In the genomic region with DNA sequence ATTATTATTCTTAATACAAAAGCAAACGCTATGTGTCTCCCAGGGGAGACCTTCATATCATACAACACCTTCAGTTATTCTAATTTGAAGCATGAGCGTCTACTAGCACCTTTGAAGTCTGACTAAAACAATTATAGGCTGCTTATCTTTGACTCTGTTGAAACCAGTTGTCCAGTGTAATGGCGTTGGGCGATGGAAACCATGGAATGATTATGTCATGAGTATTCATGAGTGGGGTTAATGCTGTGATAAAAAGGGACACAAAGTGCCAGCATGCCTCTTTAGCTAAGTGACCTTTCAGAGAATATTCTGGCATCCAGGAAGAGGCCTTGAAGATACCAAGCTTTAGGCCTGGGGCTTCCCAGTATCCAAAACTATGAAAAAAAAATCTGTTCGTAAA, we compare ENCODE assay signal across 7 mouse cellular contexts.
"Had no signal": no experiment of that assay in that cellular context is flagged by ENCODE, and none has a peak within 500 bp of the region (broad histone marks: within the 10 kb centered on the region; RNA-seq: fewer than 3 reads in every experiment).

No protein-coding gene starts in this region.

- H3K36me3 ChIP-seq: kidney, embryonic 15.5 days; limb, embryonic 13.5 days; midbrain, embryonic 12.5 days had no signal

- DNase-seq: layer of hippocampus, postnatal 36 days; lung, adult 18-20 months had no signal

- H3K4me3 ChIP-seq: kidney, embryonic 15.5 days; limb, embryonic 13.5 days; midbrain, embryonic 12.5 days had no signal

- H3K27ac ChIP-seq: kidney, embryonic 15.5 days; limb, embryonic 13.5 days; liver, embryonic 14.5 days; midbrain, embryonic 12.5 days; stomach, postnatal 0 days had no signal

- H3K9me3 ChIP-seq: kidney, embryonic 15.5 days; limb, embryonic 13.5 days; midbrain, embryonic 12.5 days had no signal

- H3K27me3 ChIP-seq: kidney, embryonic 15.5 days; limb, embryonic 13.5 days; midbrain, embryonic 12.5 days had no signal

- H3K4me1 ChIP-seq: kidney, embryonic 15.5 days; limb, embryonic 13.5 days; midbrain, embryonic 12.5 days had no signal

- H3K9ac ChIP-seq: kidney, embryonic 15.5 days; limb, embryonic 13.5 days; liver, embryonic 14.5 days; midbrain, embryonic 12.5 days had no signal

- H3K4me2 ChIP-seq: kidney, embryonic 15.5 days; limb, embryonic 13.5 days; midbrain, embryonic 12.5 days had no signal
